Mouse (Mus musculus) heart, adult 2 months (tissue): ENCODE measurements around the gene Onecut3.

Source experiments
- CTCF ChIP-seq: fragments of 200-600 bp; IDR thresholded peaks from 2 replicates; pipeline ENCODE4 v1.8.1; 2022; ENCODE audit warnings: antibody characterized with exemption, mild to moderate bottlenecking, moderate library complexity
- POLR2A ChIP-seq: fragments of 200-500 bp; IDR thresholded peaks from 2 replicates; pipeline ENCODE4 v1.6.1; 2011; ENCODE audit warnings: mild to moderate bottlenecking, low read depth, low read length, control low read depth; ENCODE audit not compliant: insufficient read depth

GRCm38 (mm10) chr10:80459236-80459635, 35.4 kb upstream of the Onecut3 start:
- no peak for TF ChIP-seq POLR2A
- no peak for TF ChIP-seq CTCF
